Mouse (Mus musculus): ENCODE data around the gene Ntn3. TPM values are rescaled to one million over a fixed set of nuclear protein-coding genes. Genes with fewer than 3 reads are reported as not detected.
A peak's percentile ranks its signal among the peaks of the same experiment; 100 is the strongest.

Ntn3 gene
- polyA plus RNA-seq, 1 experiment from 2014 or later, result 1.3 TPM

DNA sequence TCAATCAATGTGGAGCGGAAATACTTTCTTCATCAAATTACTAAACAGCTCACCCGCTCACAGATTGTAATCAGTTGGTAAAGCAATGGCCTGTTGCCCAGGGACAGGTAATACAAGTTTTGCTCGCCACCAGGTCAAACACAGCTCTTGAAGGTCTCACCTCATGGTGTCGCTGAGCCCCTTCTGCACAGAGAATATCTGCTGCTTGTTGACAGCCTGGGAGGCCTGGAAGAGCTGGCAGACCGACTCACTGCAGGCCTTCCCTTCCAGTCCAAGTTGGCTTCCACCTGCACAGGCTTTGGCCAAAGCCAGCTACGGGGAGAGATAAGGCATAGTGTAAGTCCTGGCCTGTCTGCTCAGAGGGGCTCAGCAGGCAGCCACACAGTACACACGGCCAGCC is 27.6 kb upstream of the Ntn3 start:
- no peak for ATAC-seq (replicated peaks; ENCODE audit: extremely low read depth, insufficient read depth, low FRiP score)
- Histone ChIP-seq H3K4me2 (ENCODE audit: low read depth, low read length) (no peak overlapping the region), H3K4me3 (ENCODE audit: low read length) (no peak overlapping the region), H3K9me3 (replicated peaks; ENCODE audit: control insufficient read depth, low read length) (peaks cover 3% of the 10 kb centered on the region), H3K4me1 (ENCODE audit: control insufficient read depth, insufficient read depth, low read length) (peaks cover 2% of the 10 kb centered on the region; the same call in 1 of the 2 replicates), H3K9ac (ENCODE audit: low read length) (no peak overlapping the region), H3K27me3 (ENCODE audit: control insufficient read depth, insufficient read depth, low read length) (no peaks in the 10 kb centered on the region), H3K27ac (ENCODE audit: low read length) (no peak overlapping the region), H3K36me3 (ENCODE audit: control insufficient read depth, insufficient read depth) (peaks cover 83% of the 10 kb centered on the region)
- WGBS, result 77% methylated on average over 7 of the region's 7 CpGs

DNA sequence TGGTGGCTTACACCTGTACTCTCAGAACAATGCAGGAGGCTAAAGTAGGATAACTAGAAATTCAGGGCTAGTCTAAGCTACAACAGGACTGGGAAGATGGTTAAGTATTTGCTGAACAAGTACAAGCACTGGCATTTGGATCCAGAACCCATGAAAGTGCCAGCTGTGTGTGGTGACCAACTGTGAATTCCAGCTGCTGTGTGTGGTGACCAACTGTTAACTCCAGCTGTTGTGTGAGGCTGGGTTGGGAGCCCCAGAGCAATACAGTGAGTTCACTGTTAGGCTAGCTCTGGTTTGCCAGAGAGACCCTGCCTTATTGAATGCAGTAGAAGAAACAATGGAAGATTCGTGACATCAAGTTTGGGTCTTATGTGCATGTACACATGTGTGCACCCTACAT is 27.1 kb upstream of the Ntn3 start:
- H3K27ac ChIP-seq (ENCODE audit: low read length), result no peak overlapping the region
- no peak overlapping the region for H3K4me3 ChIP-seq (ENCODE audit: low read length)
- peaks cover 2% of the 10 kb centered on the region; the same call in 1 of the 2 replicates for H3K4me1 ChIP-seq (ENCODE audit: control insufficient read depth, insufficient read depth, low read length)
- no peak overlapping the region for H3K4me2 ChIP-seq (ENCODE audit: low read depth, low read length)
- H3K27me3 ChIP-seq (ENCODE audit: control insufficient read depth, insufficient read depth, low read length), result no peaks in the 10 kb centered on the region
- H3K9me3 ChIP-seq (replicated peaks; ENCODE audit: control insufficient read depth, low read length), result peaks cover 3% of the 10 kb centered on the region
- WGBS, result 97% methylated on average over 1 of the region's 1 CpGs
- ATAC-seq (replicated peaks; ENCODE audit: extremely low read depth, insufficient read depth, low FRiP score), result no peak
- peaks cover 81% of the 10 kb centered on the region for H3K36me3 ChIP-seq (ENCODE audit: control insufficient read depth, insufficient read depth)
- no peak overlapping the region for H3K9ac ChIP-seq (ENCODE audit: low read length)

DNA sequence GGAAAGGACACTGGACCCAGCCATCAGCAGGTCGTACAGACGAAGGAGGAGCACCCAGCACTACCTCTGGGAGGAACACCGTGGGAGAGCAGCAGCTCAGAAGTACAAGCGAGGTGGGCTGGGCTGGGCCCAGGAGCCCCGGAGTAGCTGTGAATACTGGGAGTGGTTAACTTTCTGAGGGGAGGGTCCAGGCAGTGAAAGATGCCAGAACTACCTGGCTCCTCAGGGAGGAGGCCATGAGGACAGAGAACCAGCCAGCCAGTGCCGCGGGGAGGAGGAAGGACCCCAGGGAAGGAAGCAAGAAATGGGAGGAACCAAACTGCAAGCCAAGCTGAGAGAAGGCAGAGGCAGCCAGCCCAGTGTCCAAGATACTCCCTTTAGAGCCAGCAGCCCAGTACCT is 18.6 kb upstream of the Ntn3 start:
- Histone ChIP-seq H3K4me1 (ENCODE audit: control insufficient read depth, insufficient read depth, low read length) (no peaks in the 10 kb centered on the region), H3K4me3 (ENCODE audit: low read length) (no peak overlapping the region), H3K9me3 (replicated peaks; ENCODE audit: control insufficient read depth, low read length) (no peaks in the 10 kb centered on the region), H3K27me3 (ENCODE audit: control insufficient read depth, insufficient read depth, low read length) (no peaks in the 10 kb centered on the region), H3K36me3 (ENCODE audit: control insufficient read depth, insufficient read depth) (peaks cover 68% of the 10 kb centered on the region), H3K4me2 (ENCODE audit: low read depth, low read length) (no peak overlapping the region), H3K27ac (ENCODE audit: low read length) (no peak overlapping the region), H3K9ac (ENCODE audit: low read length) (no peak overlapping the region)
- WGBS, result 86% methylated on average over 7 of the region's 7 CpGs
- ATAC-seq (replicated peaks; ENCODE audit: extremely low read depth, insufficient read depth, low FRiP score), result no peak

DNA sequence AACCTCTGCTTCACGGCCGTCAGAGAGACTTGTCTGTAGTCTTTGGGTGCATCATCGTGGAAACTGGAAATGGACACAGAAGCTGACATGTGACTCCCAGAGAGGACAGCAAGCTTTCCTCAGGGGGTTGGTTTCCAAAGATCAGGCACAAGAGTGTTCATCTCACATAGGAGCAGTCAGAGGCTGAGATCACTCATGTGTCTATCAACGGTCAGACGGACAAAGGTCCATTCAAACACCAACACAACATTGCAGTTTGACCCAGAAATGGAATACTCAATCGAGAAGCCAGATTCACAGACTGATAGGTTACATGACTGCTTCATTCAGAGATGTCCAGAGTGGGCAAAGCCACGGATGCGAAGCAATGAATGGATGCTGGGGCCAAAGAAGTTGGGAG is 17.4 kb upstream of the Ntn3 start:
- peaks cover 60% of the 10 kb centered on the region for H3K36me3 ChIP-seq (ENCODE audit: control insufficient read depth, insufficient read depth)
- no peak overlapping the region for H3K27ac ChIP-seq (ENCODE audit: low read length)
- H3K4me2 ChIP-seq (ENCODE audit: low read depth, low read length), result no peak overlapping the region
- 90% methylated on average over 8 of the region's 8 CpGs for WGBS
- no peak overlapping the region for H3K4me3 ChIP-seq (ENCODE audit: low read length)
- no peaks in the 10 kb centered on the region for H3K9me3 ChIP-seq (replicated peaks; ENCODE audit: control insufficient read depth, low read length)
- H3K27me3 ChIP-seq (ENCODE audit: control insufficient read depth, insufficient read depth, low read length), result no peaks in the 10 kb centered on the region
- no peaks in the 10 kb centered on the region for H3K4me1 ChIP-seq (ENCODE audit: control insufficient read depth, insufficient read depth, low read length)
- no peak overlapping the region for H3K9ac ChIP-seq (ENCODE audit: low read length)
- no peak for ATAC-seq (replicated peaks; ENCODE audit: extremely low read depth, insufficient read depth, low FRiP score)

DNA sequence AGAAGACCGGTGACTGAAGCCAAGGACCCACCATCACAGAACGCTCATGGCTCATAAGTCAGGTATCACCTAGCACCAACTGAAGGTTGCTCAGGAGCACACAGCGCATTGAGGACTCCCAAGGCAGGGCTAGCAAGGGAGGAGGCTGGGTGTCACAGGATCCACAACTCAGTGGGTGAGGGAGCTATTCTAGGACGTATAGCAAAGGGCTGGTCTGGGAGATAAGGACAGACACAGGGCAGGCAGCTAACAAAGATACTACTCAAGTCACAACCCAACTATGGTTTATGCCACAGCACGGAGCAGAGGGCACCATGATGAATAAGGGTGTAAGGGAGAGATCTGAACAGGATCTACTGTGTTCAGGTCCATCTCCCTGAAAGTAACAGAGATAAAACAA is 16.5 kb upstream of the Ntn3 start:
- Histone ChIP-seq H3K4me2 (ENCODE audit: low read depth, low read length) (no peak overlapping the region), H3K36me3 (ENCODE audit: control insufficient read depth, insufficient read depth) (peaks cover 57% of the 10 kb centered on the region), H3K4me3 (ENCODE audit: low read length) (no peak overlapping the region), H3K9me3 (replicated peaks; ENCODE audit: control insufficient read depth, low read length) (no peaks in the 10 kb centered on the region), H3K9ac (ENCODE audit: low read length) (no peak overlapping the region), H3K4me1 (ENCODE audit: control insufficient read depth, insufficient read depth, low read length) (peaks cover 4% of the 10 kb centered on the region), H3K27ac (ENCODE audit: low read length) (no peak overlapping the region), H3K27me3 (ENCODE audit: control insufficient read depth, insufficient read depth, low read length) (no peaks in the 10 kb centered on the region)
- ATAC-seq (replicated peaks; ENCODE audit: extremely low read depth, insufficient read depth, low FRiP score), result no peak
- WGBS, result 77% methylated on average over 5 of the region's 5 CpGs

DNA sequence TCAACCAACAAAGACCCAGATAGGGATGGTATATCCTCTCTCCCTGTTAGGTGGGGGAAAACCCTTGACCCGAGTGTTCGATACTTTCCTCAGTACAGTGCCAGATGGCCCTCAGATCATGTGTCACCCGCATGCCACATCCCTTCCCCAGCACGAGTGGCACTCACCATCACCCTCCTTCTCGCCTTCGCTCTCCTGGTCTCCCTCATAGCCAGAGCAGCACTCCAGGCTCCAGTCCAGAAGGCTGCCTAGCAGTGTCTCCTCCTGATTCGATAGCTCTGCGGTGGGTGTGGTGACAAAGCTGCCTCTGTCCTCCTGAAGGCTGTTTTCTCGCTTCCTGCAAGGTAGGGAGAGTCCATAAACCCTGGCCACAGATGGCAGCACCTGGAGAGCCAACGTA is 15.4 kb upstream of the Ntn3 start:
- peaks cover 9% of the 10 kb centered on the region for H3K4me1 ChIP-seq (ENCODE audit: control insufficient read depth, insufficient read depth, low read length)

DNA sequence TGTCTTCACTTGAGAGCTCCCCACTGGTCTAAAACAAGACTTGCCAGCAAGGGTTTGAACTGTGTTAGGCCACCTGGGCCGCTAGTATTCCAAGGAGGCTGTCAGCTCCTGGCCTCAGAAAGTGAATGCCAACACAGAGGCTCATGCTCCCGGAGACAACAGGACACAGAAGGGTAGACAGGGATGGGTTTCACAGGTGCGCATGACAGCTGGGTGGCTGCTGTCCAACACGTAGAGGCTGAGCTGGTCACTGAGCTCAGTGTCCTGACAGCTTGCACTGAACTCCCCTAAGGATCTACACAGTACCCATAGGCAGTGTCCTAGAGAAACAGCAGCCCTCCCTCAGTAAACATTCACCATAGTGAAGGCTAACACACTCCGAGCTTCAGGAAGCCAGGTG is 14.2 kb upstream of the Ntn3 start:
- Histone ChIP-seq H3K4me2 (ENCODE audit: low read depth, low read length) (no peak overlapping the region), H3K4me1 (ENCODE audit: control insufficient read depth, insufficient read depth, low read length) (peaks cover 14% of the 10 kb centered on the region), H3K4me3 (ENCODE audit: low read length) (no peak overlapping the region), H3K27me3 (ENCODE audit: control insufficient read depth, insufficient read depth, low read length) (no peaks in the 10 kb centered on the region), H3K9ac (ENCODE audit: low read length) (no peak overlapping the region), H3K27ac (ENCODE audit: low read length) (no peak overlapping the region), H3K36me3 (ENCODE audit: control insufficient read depth, insufficient read depth) (peaks cover 47% of the 10 kb centered on the region), H3K9me3 (replicated peaks; ENCODE audit: control insufficient read depth, low read length) (no peaks in the 10 kb centered on the region)
- no peak for ATAC-seq (replicated peaks; ENCODE audit: extremely low read depth, insufficient read depth, low FRiP score)
- WGBS, result 84% methylated on average over 5 of the region's 5 CpGs

More for the DNA sequence above, 15.4 kb upstream of the Ntn3 start:
- Histone ChIP-seq H3K9me3 (replicated peaks; ENCODE audit: control insufficient read depth, low read length) (no peaks in the 10 kb centered on the region), H3K9ac (ENCODE audit: low read length) (no peak overlapping the region), H3K27me3 (ENCODE audit: control insufficient read depth, insufficient read depth, low read length) (no peaks in the 10 kb centered on the region), H3K4me2 (ENCODE audit: low read depth, low read length) (no peak overlapping the region), H3K27ac (ENCODE audit: low read length) (no peak overlapping the region), H3K36me3 (ENCODE audit: control insufficient read depth, insufficient read depth) (peaks cover 54% of the 10 kb centered on the region), H3K4me3 (ENCODE audit: low read length) (no peak overlapping the region)
- ATAC-seq (replicated peaks; ENCODE audit: extremely low read depth, insufficient read depth, low FRiP score), result no peak
- WGBS, result 84% methylated on average over 10 of the region's 10 CpGs

DNA sequence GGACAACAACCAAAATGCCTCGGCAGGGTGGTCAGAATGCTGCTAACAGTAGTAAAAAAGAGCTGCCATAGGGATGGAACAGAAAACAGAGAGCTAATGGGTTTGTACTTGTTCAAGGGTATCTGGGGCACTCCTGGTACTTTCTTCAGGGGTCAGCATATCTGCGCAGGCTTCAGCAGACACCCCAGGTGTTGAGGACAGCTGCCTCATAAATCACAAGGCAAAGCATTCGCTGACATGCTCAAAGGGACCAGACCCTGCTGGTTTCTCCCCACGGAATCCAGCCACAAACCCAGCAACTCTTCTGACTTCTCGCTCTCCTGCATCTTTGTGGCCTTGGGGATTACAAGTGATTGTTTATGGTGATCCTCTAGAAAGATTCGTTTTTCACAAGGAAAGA is 13.3 kb upstream of the Ntn3 start:
- Histone ChIP-seq H3K27me3 (ENCODE audit: control insufficient read depth, insufficient read depth, low read length) (no peaks in the 10 kb centered on the region), H3K4me2 (ENCODE audit: low read depth, low read length) (no peak overlapping the region), H3K36me3 (ENCODE audit: control insufficient read depth, insufficient read depth) (peaks cover 45% of the 10 kb centered on the region), H3K4me3 (ENCODE audit: low read length) (no peak overlapping the region), H3K4me1 (ENCODE audit: control insufficient read depth, insufficient read depth, low read length) (peaks cover 14% of the 10 kb centered on the region), H3K27ac (ENCODE audit: low read length) (no peak overlapping the region), H3K9me3 (replicated peaks; ENCODE audit: control insufficient read depth, low read length) (no peaks in the 10 kb centered on the region), H3K9ac (ENCODE audit: low read length) (no peak overlapping the region)
- 78% methylated on average over 6 of the region's 6 CpGs for WGBS
- no peak for ATAC-seq (replicated peaks; ENCODE audit: extremely low read depth, insufficient read depth, low FRiP score)

DNA sequence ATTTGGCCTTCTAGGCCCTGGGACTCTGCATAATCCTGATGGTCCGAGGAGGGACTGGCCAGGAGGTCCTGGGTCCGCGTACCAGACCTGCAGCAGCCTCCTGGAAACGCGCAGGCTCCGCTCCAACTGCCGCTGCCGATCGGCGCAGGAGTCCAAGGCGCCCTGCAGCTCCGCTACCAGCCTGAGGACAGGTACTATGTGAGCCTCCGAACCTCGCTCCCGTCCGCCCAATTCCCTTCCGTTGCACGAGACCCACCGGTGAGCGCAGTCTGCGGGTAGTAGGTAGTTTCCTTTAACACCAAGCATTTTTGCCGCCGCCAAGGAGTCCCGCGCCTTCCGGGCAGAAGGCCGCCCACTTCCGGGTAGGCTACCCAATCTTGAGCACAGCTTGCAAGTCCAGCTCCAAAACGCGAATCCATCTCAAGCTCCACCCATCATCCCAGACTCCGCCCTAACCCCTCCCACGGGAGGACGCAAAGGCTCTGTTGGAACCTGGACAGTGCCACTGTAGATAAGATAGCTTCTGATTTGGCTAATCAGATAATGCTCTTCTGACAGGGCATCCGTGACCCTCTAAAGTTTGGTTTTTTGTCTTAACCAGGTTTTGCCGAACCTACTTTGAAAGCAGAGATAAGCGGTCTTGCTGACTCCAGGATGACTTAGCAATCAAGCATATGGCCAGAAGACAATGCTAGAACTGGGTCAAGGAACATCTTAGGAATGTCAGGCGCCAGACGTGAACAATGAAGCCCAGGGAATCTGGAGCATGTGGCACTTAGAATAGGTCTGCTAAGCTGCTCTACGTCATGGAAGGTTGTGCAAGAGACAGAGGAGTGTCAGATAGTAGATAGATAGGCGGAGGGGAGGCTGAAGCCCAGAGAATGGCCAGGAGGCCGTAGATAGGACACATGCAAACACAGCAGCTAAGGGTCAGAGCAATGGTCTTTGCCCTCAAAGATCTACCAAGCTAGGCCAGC is 11.4 kb upstream of the Ntn3 start, which contains the start of gene Tedc2:
Gene Tedc2, minus strand, starts transcription at position 417 of the 977 bp plus-strand sequence.
- peaks cover 14% of the 10 kb centered on the region for H3K4me1 ChIP-seq (ENCODE audit: control insufficient read depth, insufficient read depth, low read length)
- peak; percentile 91 for ATAC-seq (replicated peaks; ENCODE audit: extremely low read depth, insufficient read depth, low FRiP score)
- H3K36me3 ChIP-seq (ENCODE audit: control insufficient read depth, insufficient read depth), result peaks cover 34% of the 10 kb centered on the region
- H3K4me3 ChIP-seq (ENCODE audit: low read length), result peak within 1 kb of the TSS; percentile 93
- H3K27me3 ChIP-seq (ENCODE audit: control insufficient read depth, insufficient read depth, low read length), result no peaks in the 10 kb centered on the region
- H3K9ac ChIP-seq (ENCODE audit: low read length), result peak within 1 kb of the TSS; percentile 88
- H3K27ac ChIP-seq (ENCODE audit: low read length), result peak within 1 kb of the TSS; percentile 68
- H3K9me3 ChIP-seq (replicated peaks; ENCODE audit: control insufficient read depth, low read length), result no peaks in the 10 kb centered on the region
- 2% methylated on average over 41 of the region's 41 CpGs for WGBS
- peak within 1 kb of the TSS; percentile 95 for H3K4me2 ChIP-seq (ENCODE audit: low read depth, low read length)

Measured in heart, embryonic 16.5 days (tissue).